Comparison of ENCODE assay signal across 1 mouse cellular context in genomic region chr8:122610612-122611277, GRCm38 (mm10).
A peak's percentile ranks its signal among the peaks of the same experiment; 100 is the strongest.
TF ChIP-seq lines count a peak whose summit lies in the region.

No protein-coding gene starts in this region.

TF ChIP-seq in CH12.LX, 34 proteins besides CTCF, POLR2A, EP300 and RAD21 (continued from another document):
- TF ChIP-seq ZMIZ1 (IDR thresholded peaks at IDR 0.05; ENCODE audit: low read depth, low read length) (no peak), TCF12 (IDR thresholded peaks at IDR 0.05; ENCODE audit: low read depth, low read length) (peak; percentile 67), ETS1 (conservative IDR thresholded peaks at IDR 0.05; ENCODE audit: low read depth, low read length) (peak; percentile 88), ZC3H11A (IDR thresholded peaks at IDR 0.05; ENCODE audit: low read depth, low read length) (no peak), BHLHE40 (IDR thresholded peaks at IDR 0.05; ENCODE audit: low read depth, low read length) (peak; percentile 93), E2F4 (IDR thresholded peaks at IDR 0.05; ENCODE audit: insufficient replicate concordance, low read depth, low read length) (no peak), MAZ (IDR thresholded peaks at IDR 0.05; ENCODE audit: low read depth, low read length) (no peak; the same call in 1 of the 2 replicates), MXI1 (IDR thresholded peaks at IDR 0.05; ENCODE audit: low read depth, low read length) (peak; percentile 3; the same call in 1 of the 2 replicates), USF1 (IDR thresholded peaks at IDR 0.05; ENCODE audit: low read depth, low read length) (no peak), PAX5 (IDR thresholded peaks at IDR 0.05; ENCODE audit: low read length) (no peak), ZNF384 (IDR thresholded peaks at IDR 0.05; ENCODE audit: low read depth, low read length) (no peak), RCOR1 (conservative IDR thresholded peaks at IDR 0.05; ENCODE audit: low read depth, low read length) (0 out of 2 replicates have a peak, but pooled peaks have one; percentile 13), SMC3 (IDR thresholded peaks at IDR 0.05; ENCODE audit: low read depth, low read length) (no peak), IRF4 (IDR thresholded peaks at IDR 0.05; ENCODE audit: low read depth, low read length) (no peak), TBP (conservative IDR thresholded peaks at IDR 0.05; ENCODE audit: low read depth, low read length) (no peak; the same call in 1 of the 2 replicates), KAT2A (IDR thresholded peaks at IDR 0.05; ENCODE audit: insufficient replicate concordance, low read length) (no peak), CHD2 (IDR thresholded peaks at IDR 0.05; ENCODE audit: low read length) (peak; percentile 42), MYC (IDR thresholded peaks at IDR 0.05; ENCODE audit: low read depth, low read length) (no peak), JUND (conservative IDR thresholded peaks at IDR 0.05; ENCODE audit: low read depth, low read length) (0 out of 2 replicates have a peak, but pooled peaks have one; percentile 5), MEF2A (IDR thresholded peaks at IDR 0.05; ENCODE audit: borderline replicate concordance, low read depth, low read length) (no peak; the same call in none of the 2 replicates), POLR2AphosphoS2 (IDR thresholded peaks at IDR 0.05; ENCODE audit: low read depth, low read length) (no peak), GABPA (IDR thresholded peaks at IDR 0.05; ENCODE audit: insufficient replicate concordance, low read depth, low read length) (no peak), USF2 (conservative IDR thresholded peaks at IDR 0.05; ENCODE audit: low read depth, low read length) (no peak), ELF1 (IDR thresholded peaks at IDR 0.05; ENCODE audit: low read depth, low read length) (peak; percentile 79), NELFE (IDR thresholded peaks at IDR 0.05; ENCODE audit: low read depth, low read length) (no peak)
